Mouse (Mus musculus): ENCODE measurements at regions not wholly inside any gene's neighbourhood (a gene's known extent, or its start where the extent isn't known, plus 50 kb on each side); places are given as distances from the start of the nearest gene placed in this dataset.
"Not testable (repeated sequence)": the region's sequence is repeated elsewhere in the genome, so short reads cannot be mapped to it uniquely, and the experiment has no call there.

DNA sequence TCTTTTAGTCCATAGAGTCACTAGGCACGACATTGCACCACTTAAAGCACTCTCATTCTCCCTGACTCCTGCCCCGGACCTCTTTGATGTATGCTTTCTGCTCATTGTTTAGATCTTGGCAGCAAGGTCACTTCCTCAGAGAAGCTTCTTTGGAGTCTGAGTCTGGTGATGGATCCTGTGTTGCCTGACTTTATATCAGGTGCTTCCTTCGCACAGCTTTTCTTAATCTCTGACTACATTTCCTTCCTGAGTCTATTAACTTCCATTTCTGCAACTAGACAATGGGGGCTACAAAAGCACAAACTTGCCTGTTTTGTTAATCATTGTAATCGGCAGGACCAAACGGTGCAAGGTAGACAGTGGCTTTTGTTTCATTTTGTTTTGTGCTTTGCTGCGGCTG lies 802.0 kb downstream of the Diaph3 start:
- no peak overlapping the region for H3K27ac ChIP-seq
- H3K4me1 ChIP-seq, result no peaks in the 10 kb centered on the region
- no peaks in the 10 kb centered on the region for H3K36me3 ChIP-seq (replicated peaks)
- no peaks in the 10 kb centered on the region for H3K27me3 ChIP-seq (ENCODE audit: poor library complexity, severe bottlenecking)
- no peak overlapping the region for H3K4me3 ChIP-seq
- no peak for DNase-seq (ENCODE audit: extremely low spot score, low spot score)
- H3K9me3 ChIP-seq, result no peaks in the 10 kb centered on the region
- WGBS, result 86% methylated on average over 6 of the region's 6 CpGs

DNA sequence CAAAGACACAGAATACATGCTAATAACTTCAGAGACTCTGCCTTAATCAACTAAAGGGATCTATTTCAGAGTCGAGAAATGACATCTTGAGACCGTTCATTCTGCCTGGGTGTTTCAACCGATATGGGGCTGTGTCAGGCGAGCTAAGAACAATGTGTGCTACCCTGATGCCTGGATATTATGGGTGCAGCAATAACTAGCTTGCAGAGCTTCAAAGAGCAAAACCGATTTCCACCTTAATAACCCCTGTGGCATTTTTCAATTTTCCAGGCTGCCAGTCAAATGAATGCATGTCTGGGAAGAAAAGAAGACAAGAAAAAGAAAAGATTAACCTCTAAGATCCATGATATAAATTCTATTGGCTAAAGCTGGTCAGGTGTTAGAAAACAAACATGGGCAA lies 804.0 kb downstream of the Diaph3 start:
- Histone ChIP-seq H3K4me3 (no peak overlapping the region), H3K36me3 (replicated peaks) (no peaks in the 10 kb centered on the region), H3K4me1 (no peaks in the 10 kb centered on the region), H3K27ac (no peak overlapping the region), H3K9me3 (no peaks in the 10 kb centered on the region), H3K27me3 (ENCODE audit: poor library complexity, severe bottlenecking) (no peaks in the 10 kb centered on the region)
- WGBS, result 80% methylated on average over 5 of the region's 5 CpGs
- DNase-seq (ENCODE audit: extremely low spot score, low spot score), result no peak

DNA sequence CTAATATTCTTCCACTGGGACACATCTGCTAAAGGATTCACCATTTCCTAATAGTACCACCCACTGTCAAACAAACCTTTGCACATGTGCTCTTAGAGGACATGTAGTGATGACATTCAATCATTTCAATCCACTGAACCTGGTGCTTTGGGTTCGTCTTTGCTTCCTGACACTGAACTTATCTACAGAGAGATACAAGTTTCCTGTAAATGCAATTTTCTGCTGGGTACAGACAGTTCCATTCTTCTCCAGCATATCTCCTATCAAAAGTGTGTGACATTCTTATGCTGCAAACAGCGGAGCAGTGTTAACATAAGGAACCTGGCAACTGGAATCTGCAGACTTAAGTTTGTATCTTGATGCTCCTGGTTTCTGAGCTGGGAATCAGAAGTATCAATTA lies 805.8 kb downstream of the Diaph3 start:
- no peak overlapping the region for H3K4me3 ChIP-seq
- H3K27me3 ChIP-seq (ENCODE audit: poor library complexity, severe bottlenecking), result no peaks in the 10 kb centered on the region
- no peak overlapping the region for H3K27ac ChIP-seq
- WGBS, result 92% methylated on average over 2 of the region's 2 CpGs
- no peak for DNase-seq (ENCODE audit: extremely low spot score, low spot score)
- H3K9me3 ChIP-seq, result no peaks in the 10 kb centered on the region
- H3K36me3 ChIP-seq (replicated peaks), result no peaks in the 10 kb centered on the region
- no peaks in the 10 kb centered on the region for H3K4me1 ChIP-seq

- H3K9me3 ChIP-seq, result no peaks in the 10 kb centered on the region
- H3K36me3 ChIP-seq (replicated peaks), result no peaks in the 10 kb centered on the region
- DNase-seq (ENCODE audit: extremely low spot score, low spot score), result no peak
- WGBS, result 81% methylated on average over 3 of the region's 3 CpGs
- H3K27ac ChIP-seq, result no peak overlapping the region
- no peak overlapping the region for H3K4me3 ChIP-seq
- no peaks in the 10 kb centered on the region for H3K27me3 ChIP-seq (ENCODE audit: poor library complexity, severe bottlenecking)
- H3K4me1 ChIP-seq, result peaks cover 2% of the 10 kb centered on the region; the same call in 1 of the 2 replicates
Observed at GRCm38 (mm10) chr14:86329176-86329575, 811.9 kb downstream of the Diaph3 start.

DNA sequence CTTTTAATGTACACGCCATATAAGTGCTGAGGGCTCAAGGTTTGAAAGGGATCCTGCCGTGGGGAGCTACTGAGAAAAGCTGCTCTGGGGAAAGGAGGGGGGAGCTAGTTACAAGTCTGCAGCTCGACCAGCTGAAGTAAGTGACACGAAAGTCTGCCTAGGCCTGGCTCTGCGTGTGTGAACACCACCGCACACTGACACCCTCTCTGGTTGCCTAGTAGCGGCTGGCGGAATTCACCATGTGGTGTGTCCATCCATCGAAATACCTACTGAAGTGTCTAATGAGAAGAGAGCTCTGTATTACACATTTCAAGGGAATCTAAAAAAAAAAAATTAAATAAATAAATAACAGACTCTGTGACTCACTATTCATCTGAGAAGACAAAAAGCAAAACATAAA lies 813.4 kb downstream of the Diaph3 start:
- no peaks in the 10 kb centered on the region for H3K27me3 ChIP-seq (ENCODE audit: poor library complexity, severe bottlenecking)
- DNase-seq (ENCODE audit: extremely low spot score, low spot score), result no peak
- no peak overlapping the region for H3K4me3 ChIP-seq
- peaks cover 2% of the 10 kb centered on the region; the same call in 1 of the 2 replicates for H3K4me1 ChIP-seq
- H3K27ac ChIP-seq, result no peak overlapping the region
- 74% methylated on average over 9 of the region's 9 CpGs for WGBS
- H3K36me3 ChIP-seq (replicated peaks), result no peaks in the 10 kb centered on the region
- H3K9me3 ChIP-seq, result no peaks in the 10 kb centered on the region

GRCm38 (mm10) chr14:86322365-86322764 lies 818.7 kb downstream of the Diaph3 start:
- DNase-seq (ENCODE audit: extremely low spot score, low spot score), result no peak
- Histone ChIP-seq H3K9me3 (no peaks in the 10 kb centered on the region), H3K27me3 (ENCODE audit: poor library complexity, severe bottlenecking) (no peaks in the 10 kb centered on the region), H3K4me3 (no peak overlapping the region), H3K36me3 (replicated peaks) (no peaks in the 10 kb centered on the region), H3K4me1 (0 out of 2 replicates have a peak, but pooled peaks cover 5% of the 10 kb centered on the region), H3K27ac (no peak overlapping the region)
- WGBS, result 73% methylated on average over 7 of the region's 7 CpGs

- H3K27ac ChIP-seq, result no peak overlapping the region
- WGBS, result 87% methylated on average over 6 of the region's 6 CpGs
- DNase-seq (ENCODE audit: extremely low spot score, low spot score), result no peak
- H3K4me1 ChIP-seq, result no peaks in the 10 kb centered on the region
- H3K9me3 ChIP-seq, result no peaks in the 10 kb centered on the region
- no peak overlapping the region for H3K4me3 ChIP-seq
- H3K27me3 ChIP-seq (ENCODE audit: poor library complexity, severe bottlenecking), result no peaks in the 10 kb centered on the region
- H3K36me3 ChIP-seq (replicated peaks), result no peaks in the 10 kb centered on the region
Observed at GRCm38 (mm10) chr14:86315974-86316373, 825.1 kb downstream of the Diaph3 start.

DNA sequence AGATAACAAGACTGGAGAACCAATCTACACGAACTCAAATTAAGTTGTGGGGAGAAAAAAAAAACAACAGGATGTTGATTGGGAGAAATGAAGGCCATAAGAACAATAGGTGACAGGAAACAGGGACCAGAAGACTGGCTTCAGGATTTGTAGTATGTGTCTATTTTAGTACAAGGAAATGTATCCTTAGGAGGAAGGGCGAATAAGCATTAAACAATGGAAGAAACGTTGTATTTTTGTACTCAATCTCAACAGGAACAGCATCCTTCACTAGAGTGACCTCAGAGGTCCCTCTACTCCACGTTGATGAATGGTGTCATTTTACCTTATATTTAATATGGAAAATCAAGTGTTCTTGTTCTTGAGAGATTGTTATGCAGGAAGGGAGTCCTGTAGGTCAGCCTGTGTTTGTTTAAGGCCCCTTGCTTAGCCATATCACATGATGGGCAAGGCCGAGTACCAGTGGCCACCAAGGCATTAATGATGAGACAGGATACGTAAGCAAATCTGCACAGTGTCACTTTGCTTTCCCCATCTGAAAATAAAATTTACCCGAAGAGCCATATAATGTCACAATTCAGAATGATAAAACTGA lies 832.0 kb downstream of the Diaph3 start:
- Histone ChIP-seq H3K4me3 (no peak overlapping the region), H3K4me1 (no peaks in the 10 kb centered on the region), H3K9me3 (no peaks in the 10 kb centered on the region), H3K27me3 (ENCODE audit: poor library complexity, severe bottlenecking) (no peaks in the 10 kb centered on the region), H3K27ac (no peak overlapping the region), H3K36me3 (replicated peaks) (no peaks in the 10 kb centered on the region)
- no peak for DNase-seq (ENCODE audit: extremely low spot score, low spot score)
- 82% methylated on average over 7 of the region's 7 CpGs for WGBS

GRCm38 (mm10) chr14:86307806-86308205 lies 833.2 kb downstream of the Diaph3 start:
- no peaks in the 10 kb centered on the region for H3K4me1 ChIP-seq
- H3K4me3 ChIP-seq, result no peak overlapping the region
- no peaks in the 10 kb centered on the region for H3K9me3 ChIP-seq
- H3K36me3 ChIP-seq (replicated peaks), result no peaks in the 10 kb centered on the region
- no peak for DNase-seq (ENCODE audit: extremely low spot score, low spot score)
- H3K27ac ChIP-seq, result no peak overlapping the region
- 69% methylated on average over 2 of the region's 2 CpGs for WGBS
- H3K27me3 ChIP-seq (ENCODE audit: poor library complexity, severe bottlenecking), result no peaks in the 10 kb centered on the region

DNA sequence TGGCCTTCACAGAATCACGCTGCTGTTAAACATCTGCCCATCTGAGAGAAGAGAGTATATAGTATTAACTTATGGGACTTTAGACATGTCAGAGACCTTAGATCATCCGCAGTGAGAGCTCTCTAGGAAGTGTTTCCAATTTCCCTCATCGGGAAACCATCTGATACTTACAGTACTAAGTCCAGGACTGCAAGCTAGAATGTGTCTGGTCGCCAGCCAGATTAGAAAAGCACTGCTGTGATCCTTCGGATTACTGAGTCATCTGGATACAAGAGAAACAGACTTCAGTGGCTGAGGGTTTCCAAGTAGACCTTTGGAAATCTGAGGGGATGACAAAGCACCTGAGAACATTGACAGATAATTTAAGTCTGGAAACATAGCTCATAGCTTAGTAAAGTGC lies 839.4 kb downstream of the Diaph3 start:
- H3K4me1 ChIP-seq, result peaks cover 9% of the 10 kb centered on the region; the same call in 1 of the 2 replicates
- no peak overlapping the region for H3K4me3 ChIP-seq
- DNase-seq (ENCODE audit: extremely low spot score, low spot score), result no peak
- no peaks in the 10 kb centered on the region for H3K9me3 ChIP-seq
- no peak overlapping the region for H3K27ac ChIP-seq
- H3K27me3 ChIP-seq (ENCODE audit: poor library complexity, severe bottlenecking), result no peaks in the 10 kb centered on the region
- H3K36me3 ChIP-seq (replicated peaks), result no peaks in the 10 kb centered on the region
- 90% methylated on average over 5 of the region's 5 CpGs for WGBS

- H3K27ac ChIP-seq, result no peak overlapping the region
- no peaks in the 10 kb centered on the region for H3K27me3 ChIP-seq (ENCODE audit: poor library complexity, severe bottlenecking)
- H3K4me3 ChIP-seq, result no peak overlapping the region
- WGBS, result 80% methylated on average over 1 of the region's 1 CpGs
- no peaks in the 10 kb centered on the region for H3K36me3 ChIP-seq (replicated peaks)
- no peak for DNase-seq (ENCODE audit: extremely low spot score, low spot score)
- H3K9me3 ChIP-seq, result no peaks in the 10 kb centered on the region
- peaks cover 9% of the 10 kb centered on the region; the same call in 1 of the 2 replicates for H3K4me1 ChIP-seq
Observed at GRCm38 (mm10) chr14:86300811-86301210, 840.2 kb downstream of the Diaph3 start.

DNA sequence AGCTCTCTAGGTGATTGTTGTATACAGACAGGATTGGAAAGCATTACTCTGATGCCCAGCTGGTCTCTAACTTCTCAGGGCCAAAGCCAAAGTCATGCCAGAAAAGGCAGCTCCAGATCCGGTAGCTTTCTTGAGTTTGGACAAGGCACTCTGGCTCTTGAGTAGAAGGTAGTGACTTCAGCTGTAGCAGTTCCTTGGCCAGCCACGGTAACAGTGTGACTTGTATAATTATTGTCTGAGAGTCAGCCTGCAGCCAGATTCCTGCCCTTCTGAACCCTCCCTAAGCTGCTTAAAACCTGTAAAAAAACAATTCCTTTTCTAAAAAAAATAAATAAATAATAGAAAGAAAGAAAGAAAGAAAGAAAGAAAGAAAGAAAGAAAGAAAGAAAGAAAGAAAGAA lies 843.0 kb downstream of the Diaph3 start:
- no peaks in the 10 kb centered on the region for H3K9me3 ChIP-seq
- no peak for DNase-seq (ENCODE audit: extremely low spot score, low spot score)
- peaks cover 9% of the 10 kb centered on the region; the same call in 1 of the 2 replicates for H3K4me1 ChIP-seq
- WGBS, result 62% methylated on average over 2 of the region's 2 CpGs
- no peaks in the 10 kb centered on the region for H3K36me3 ChIP-seq (replicated peaks)
- no peaks in the 10 kb centered on the region for H3K27me3 ChIP-seq (ENCODE audit: poor library complexity, severe bottlenecking)
- no peak overlapping the region for H3K27ac ChIP-seq
- no peak overlapping the region for H3K4me3 ChIP-seq

DNA sequence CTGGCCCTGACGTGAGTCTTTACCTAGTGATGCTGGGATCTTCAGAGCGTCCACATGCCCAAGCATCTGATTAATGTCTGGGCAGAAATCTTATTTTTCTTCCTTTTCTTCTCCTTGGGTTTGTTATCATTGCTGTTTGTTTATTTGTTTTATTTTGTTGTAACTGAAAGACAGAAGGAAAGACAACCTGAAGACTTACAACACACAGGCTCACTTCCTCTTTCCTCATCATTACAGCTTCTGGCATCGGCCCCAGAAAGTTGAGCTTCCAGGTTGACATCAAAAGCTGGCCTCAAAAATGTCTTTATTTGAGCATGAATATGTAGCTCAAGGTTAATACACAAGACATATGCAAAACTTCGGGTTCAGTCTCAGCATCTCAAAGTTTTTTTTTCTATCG lies 846.4 kb downstream of the Diaph3 start:
- 94% methylated on average over 5 of the region's 5 CpGs for WGBS

GRCm38 (mm10) chr14:86293804-86294203 lies 847.2 kb downstream of the Diaph3 start:
- WGBS, result 88% methylated on average over 1 of the region's 1 CpGs
- no peaks in the 10 kb centered on the region for H3K27me3 ChIP-seq (ENCODE audit: poor library complexity, severe bottlenecking)
- no peaks in the 10 kb centered on the region for H3K36me3 ChIP-seq (replicated peaks)
- no peak for DNase-seq (ENCODE audit: extremely low spot score, low spot score)
- no peaks in the 10 kb centered on the region for H3K4me1 ChIP-seq
- no peaks in the 10 kb centered on the region for H3K9me3 ChIP-seq
- H3K27ac ChIP-seq, result no peak overlapping the region
- no peak overlapping the region for H3K4me3 ChIP-seq

More for the DNA sequence above, 846.4 kb downstream of the Diaph3 start:
- H3K36me3 ChIP-seq (replicated peaks); DNase-seq (ENCODE audit: extremely low spot score, low spot score); H3K27me3 ChIP-seq (ENCODE audit: poor library complexity, severe bottlenecking); H3K27ac ChIP-seq; H3K9me3 ChIP-seq; H3K4me1 ChIP-seq; H3K4me3 ChIP-seq: not testable (repeated sequence)

Measured in forebrain, embryonic 10.5 days (tissue).